Mouse (Mus musculus) adrenal gland, postnatal 10 days (tissue): ENCODE results near the gene Tppp. TPM values are rescaled to one million over a fixed set of nuclear protein-coding genes. Genes with fewer than 3 reads are reported as not detected.
"Not testable (repeated sequence)": the region's sequence is repeated elsewhere in the genome, so short reads cannot be mapped to it uniquely, and the experiment has no call there.

ENCODE experiments used
- DNase-seq: peaks from one replicate; pipeline ENCODE4 v3.0.0; 2021; ENCODE audit warnings: mixed read lengths
- total RNA-seq, 2 experiments: library from RNA; stranded (reverse); gene quantifications; 2 replicates each; pipeline ENCODE4 v1.2.3; 2021

Tppp gene
- total RNA-seq, 2 experiments from 2014 or later = 8.3 to 13.4 TPM

DNA sequence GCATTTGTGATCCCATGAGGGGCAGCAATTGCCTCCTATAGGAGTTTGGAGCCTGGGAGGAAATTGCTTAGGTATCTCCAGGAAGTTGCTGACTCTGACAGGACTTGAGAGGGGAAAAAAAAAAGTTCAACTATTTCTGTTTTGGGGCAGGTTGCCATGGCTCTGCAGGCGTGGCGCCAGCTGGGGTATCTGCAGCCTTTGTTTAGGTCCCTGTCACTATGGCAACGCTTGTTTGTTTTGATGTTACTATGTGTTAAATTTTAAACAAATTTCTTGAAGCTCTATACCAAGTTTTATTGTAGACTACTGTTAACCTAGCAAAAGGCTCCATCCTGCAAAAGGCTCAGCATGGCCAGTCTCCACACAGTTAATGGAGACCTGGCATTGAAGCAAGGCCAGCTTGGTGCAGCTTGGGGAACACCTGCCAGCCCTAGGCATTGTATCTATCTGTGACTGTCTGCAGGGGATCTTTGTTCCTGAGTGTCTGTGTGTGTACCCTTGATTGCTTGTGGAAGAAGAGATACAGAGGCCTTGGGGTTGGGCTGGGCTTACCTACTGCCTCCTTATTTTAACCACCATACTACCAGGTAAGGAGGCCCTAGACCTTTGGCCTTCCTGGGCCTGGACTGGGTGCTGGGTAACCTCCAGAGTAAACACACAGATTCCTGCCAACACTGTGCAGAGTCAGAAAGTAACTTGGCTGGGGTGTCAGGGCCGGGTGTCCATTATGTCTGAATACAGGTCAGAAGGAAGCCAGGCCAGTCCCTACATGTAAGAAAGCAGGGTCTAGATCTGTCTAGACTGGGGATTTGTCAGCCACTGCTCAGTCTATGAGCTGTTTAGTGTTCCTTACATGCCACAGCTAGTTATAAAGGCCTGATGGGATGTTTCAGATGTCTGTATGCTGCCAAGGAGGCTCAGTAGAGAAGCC, 16.2 kb downstream of the Tppp start:
- DNase-seq = peak; percentile 66

DNA sequence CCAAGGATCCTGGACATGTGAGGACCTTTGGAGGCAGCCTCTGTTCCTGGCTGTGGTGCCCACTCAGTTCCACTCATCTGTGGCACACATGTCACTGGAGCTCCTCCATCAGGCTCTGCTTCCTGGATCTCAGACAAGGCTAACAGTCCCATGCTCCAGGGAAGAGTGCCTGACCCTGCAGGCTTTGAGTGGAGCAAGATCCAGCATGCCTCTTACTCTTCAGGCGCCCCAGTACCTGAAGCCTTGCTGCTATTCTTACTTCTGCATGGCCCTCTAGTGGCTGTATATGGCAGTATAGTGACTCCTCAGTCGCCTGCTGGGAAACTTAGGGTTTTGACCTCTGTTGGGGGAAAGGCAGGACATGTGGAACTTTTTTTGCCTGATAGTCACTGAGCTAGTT, 17.0 kb downstream of the Tppp start:
- DNase-seq = peak; percentile 52

GRCm38 (mm10) chr13:74028116-74028515, 18.9 kb downstream of the Tppp start:
- DNase-seq = no peak

GRCm38 (mm10) chr13:74029013-74029412, 19.8 kb downstream of the Tppp start:
- no peak for DNase-seq

DNA sequence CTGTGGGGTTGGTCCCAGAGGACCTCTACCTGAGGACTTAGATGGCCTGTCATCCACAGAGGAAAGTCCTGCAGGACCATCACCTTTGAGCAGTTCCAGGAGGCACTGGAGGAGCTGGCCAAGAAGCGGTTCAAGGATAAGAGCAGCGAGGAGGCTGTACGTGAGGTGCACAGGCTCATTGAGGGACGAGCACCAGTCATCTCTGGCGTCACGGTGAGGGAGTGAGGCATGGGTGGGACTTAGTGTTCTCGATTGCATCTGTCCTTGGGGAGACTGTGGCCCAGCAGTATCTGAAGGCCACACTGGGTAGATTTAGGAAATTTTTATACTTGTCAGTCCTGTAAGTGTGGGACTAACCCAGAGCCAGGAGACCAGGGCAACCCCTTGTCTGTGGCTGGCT, 21.5 kb downstream of the Tppp start:
- peak; percentile 45 for DNase-seq

DNA sequence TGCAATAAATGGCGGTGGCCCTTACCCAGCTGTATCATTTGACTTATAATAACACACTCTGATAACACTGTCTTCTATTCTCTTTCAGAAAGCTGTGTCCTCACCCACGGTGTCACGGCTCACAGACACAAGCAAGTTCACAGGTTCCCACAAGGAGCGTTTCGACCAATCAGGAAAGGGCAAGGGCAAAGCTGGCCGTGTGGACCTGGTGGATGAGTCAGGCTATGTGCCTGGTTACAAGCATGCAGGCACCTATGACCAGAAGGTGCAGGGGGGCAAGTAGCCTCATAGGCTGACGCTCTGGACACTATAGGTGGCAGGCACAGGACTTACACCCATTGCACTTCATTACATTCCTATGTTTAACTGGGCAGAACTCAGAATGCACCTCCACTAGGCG, 21.9 kb downstream of the Tppp start:
- peak; percentile 33 for DNase-seq

GRCm38 (mm10) chr13:74034756-74035155, 25.5 kb downstream of the Tppp start:
- no peak for DNase-seq

GRCm38 (mm10) chr13:74035776-74036175, 26.6 kb downstream of the Tppp start:
- peak; percentile 52 for DNase-seq

DNA sequence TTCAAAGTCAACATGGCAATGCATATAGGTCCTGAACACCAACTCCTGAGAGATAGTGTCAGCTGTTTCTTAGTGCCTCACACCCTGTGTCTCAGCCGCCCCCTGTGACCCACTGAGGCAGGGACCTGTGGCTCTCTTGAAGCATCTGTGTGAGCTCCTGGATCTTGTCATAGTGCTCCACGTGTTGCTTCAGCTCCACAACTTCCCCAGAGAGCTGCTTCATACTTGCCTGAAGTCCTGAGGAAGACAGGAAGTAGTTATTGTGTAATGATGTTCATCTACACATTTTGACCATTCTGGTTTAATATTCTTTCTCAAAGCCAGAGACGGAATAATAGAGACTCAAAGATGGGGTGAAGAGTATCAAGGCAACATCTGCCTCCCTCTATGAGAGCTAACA, 30.7 kb downstream of the Tppp start:
- no peak for DNase-seq

- DNase-seq = no peak
Measured at GRCm38 (mm10) chr13:74056194-74056593, 47.0 kb downstream of the Tppp start.

DNA sequence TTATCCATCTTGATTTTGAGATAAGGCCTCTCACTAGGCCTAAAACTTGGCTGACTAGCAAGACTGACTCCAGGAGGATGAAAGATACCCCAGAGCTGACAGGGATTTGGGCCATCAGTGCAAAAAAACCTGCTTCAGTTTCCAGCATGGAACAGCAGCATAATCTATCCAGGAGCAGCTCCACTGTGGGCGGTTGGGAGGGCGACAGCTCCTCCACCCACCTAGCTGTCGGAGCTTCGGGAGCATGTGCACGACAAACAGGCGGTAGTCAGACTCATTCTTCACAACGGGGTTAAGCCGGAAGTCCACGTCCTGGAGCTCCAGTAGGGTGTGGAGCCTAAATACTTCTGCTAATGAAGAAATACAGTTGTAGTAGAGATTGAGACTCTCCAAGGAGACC, 48.9 kb downstream of the Tppp start:
- no peak for DNase-seq

- DNase-seq = peak; percentile 96
Measured at GRCm38 (mm10) chr13:74061613-74062377, 52.6 kb downstream of the Tppp start, which contains the start of gene Cep72. Cep72 (minus strand) TSS chr13:74062299.

- DNase-seq = no peak
Measured at GRCm38 (mm10) chr13:74062378-74063128, 53.3 kb downstream of the Tppp start.

DNA sequence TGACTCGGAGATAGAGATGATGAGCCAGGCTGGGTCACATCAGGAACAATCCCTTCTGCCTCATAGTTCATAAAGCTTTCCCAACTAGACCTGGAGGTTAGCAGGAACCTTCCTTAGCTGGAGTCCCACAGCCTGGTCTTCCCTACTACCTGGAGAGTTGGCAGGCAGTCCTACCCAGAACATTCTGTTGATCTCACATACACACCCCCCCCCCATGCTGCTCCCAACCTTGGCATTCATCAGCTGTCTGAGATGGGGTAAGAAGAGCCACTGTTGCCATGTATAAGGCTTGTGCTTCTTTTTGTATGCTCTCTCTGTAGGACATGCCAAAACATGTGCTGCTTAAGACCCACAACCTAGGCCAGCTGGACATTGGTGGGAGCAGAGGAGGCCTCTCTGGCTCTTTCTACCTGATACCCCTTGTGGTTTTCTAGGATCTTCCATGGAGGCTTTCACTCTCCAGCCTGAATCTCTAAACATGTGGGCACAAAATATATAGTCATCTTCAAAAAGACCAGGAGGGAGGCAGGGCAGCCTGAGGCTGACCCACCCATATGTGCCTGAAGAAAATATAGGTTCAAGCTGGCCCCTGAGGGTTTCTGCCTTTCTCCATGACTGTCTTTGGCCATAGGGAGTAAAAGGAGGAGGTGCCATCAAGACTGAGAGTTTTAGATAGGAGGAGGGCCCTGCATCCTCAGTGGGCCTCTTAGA, 54.3 kb downstream of the Tppp start:
- no peak for DNase-seq

DNA sequence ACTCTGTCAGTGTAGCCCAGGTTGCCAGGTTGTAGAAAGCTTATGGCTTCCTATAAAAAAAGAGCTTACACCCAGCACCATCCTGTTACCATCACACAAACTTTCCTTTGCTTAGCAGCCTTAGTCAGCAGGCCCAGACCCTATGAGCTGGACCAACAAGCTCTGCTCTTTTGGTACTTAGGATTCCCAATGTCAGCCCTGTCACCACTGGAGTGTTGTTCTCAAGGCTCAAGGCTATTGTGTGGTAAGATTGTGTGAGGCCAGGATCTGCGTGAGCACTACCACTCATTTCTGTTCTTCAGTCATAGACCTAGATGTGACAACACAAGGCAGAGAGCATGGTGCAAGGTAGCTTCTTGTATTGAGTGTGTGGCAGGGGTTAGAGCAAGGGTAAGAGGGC, 57.4 kb downstream of the Tppp start:
- DNase-seq = no peak

- DNase-seq = not testable (repeated sequence)
Measured at GRCm38 (mm10) chr13:74071244-74071643, 62.0 kb downstream of the Tppp start.

DNA sequence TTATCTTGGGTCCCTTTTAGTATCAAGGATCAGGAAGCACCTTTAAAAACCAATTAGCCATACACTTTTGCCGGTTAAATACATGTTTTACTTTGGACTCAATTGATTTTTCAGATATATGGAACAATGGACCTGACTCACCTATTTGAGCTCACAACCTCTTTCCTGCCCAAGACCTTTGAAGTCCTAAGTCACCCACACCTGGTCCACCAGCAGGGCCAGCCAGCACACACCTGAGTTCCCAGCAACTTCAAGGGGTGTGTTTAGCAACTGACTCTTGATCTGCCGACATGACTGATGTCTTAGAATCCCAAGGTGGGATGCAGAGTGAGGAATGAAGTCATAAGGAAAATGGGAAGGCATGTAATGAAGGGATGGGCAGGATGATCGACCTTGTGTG, 62.5 kb downstream of the Tppp start:
- DNase-seq = no peak

GRCm38 (mm10) chr13:74073369-74073768, 64.2 kb downstream of the Tppp start:
- no peak for DNase-seq
